Mouse (Mus musculus) lung, embryonic 16.5 days (tissue): ENCODE measurements around the gene Pbx1. TPM values are rescaled to one million over a fixed set of nuclear protein-coding genes. Genes with fewer than 3 reads are reported as not detected.
A peak's percentile ranks its signal among the peaks of the same experiment; 100 is the strongest.

ENCODE experiments used
- ATAC-seq: fragments of 200-750 bp; cut with Nextera tagmentation; 2 replicates; pipeline ENCODE4 v1.8.0; 2017; ENCODE audit warnings: low read depth, mild to moderate bottlenecking, moderate library complexity
- H3K27ac ChIP-seq: fragments of 300-500 bp; sonication (generic); 2 replicates; pipeline ENCODE4 v1.5.1; 2014; ENCODE audit warnings: mild to moderate bottlenecking, control low read depth, low read length
- H3K27me3 ChIP-seq: fragments of 300-500 bp; sonication (generic); 2 replicates; pipeline ENCODE4 v1.6.1; 2014; ENCODE audit warnings: low read depth, low read length, mixed read lengths; ENCODE audit not compliant: control insufficient read depth, insufficient read depth
- H3K36me3 ChIP-seq: fragments of 300-500 bp; sonication (generic); 2 replicates; pipeline ENCODE4 v1.6.1; 2014; ENCODE audit warnings: low read length; ENCODE audit not compliant: control insufficient read depth, insufficient read depth
- H3K4me1 ChIP-seq: fragments of 300-500 bp; sonication (generic); replicated peaks from 2 replicates; pipeline ENCODE4 v1.6.1; 2014; ENCODE audit warnings: low read length, mixed read lengths; ENCODE audit not compliant: control insufficient read depth, insufficient read depth
- H3K4me2 ChIP-seq: fragments of 300-500 bp; sonication (generic); 2 replicates; pipeline ENCODE4 v1.6.1; 2014; ENCODE audit warnings: low read depth, low read length, control low read depth
- H3K4me3 ChIP-seq: fragments of 300-500 bp; sonication (generic); 2 replicates; pipeline ENCODE4 v1.5.1; 2014; ENCODE audit warnings: mild to moderate bottlenecking, low read length, control low read depth
- H3K9ac ChIP-seq: fragments of 300-500 bp; sonication (generic); 2 replicates; pipeline ENCODE4 v1.6.1; 2014; ENCODE audit warnings: low read length, control low read depth
- H3K9me3 ChIP-seq: fragments of 300-500 bp; sonication (generic); 2 replicates; pipeline ENCODE4 v1.6.1; 2016; ENCODE audit warnings: low read length; ENCODE audit not compliant: control insufficient read depth
- WGBS: fragments of 180-500 bp; shearing (Covaris S2); extraction: QIAGEN DNeasy Blood & Tissue Kit; methylation state at CpG from one replicate; pipeline ENCODE4 v1.1.7; 2014; 5-methylcytosine and 5-hydroxymethylcytosine counted together
- polyA plus RNA-seq: library from polyadenylated mRNA; unstranded; fragments of >200 nt; fragmentation: Nextera tagmentation; extraction: Ambion mirVana; gene quantifications from 2 replicates; pipeline ENCODE4 v1.2.1, GENCODE M21; 2015

Gene Pbx1
- polyA plus RNA-seq, 1 experiment from 2014 or later, result 34.3 TPM

- H3K4me1 ChIP-seq, result peaks cover 36% of the 10 kb centered on the region
Observed at GRCm38 (mm10) chr1:168224218-168224617, 207.9 kb downstream of the Pbx1 start.

GRCm38 (mm10) chr1:168222794-168223193 lies 209.3 kb downstream of the Pbx1 start:
- Histone ChIP-seq H3K27me3 (no peaks in the 10 kb centered on the region), H3K4me3 (no peak overlapping the region), H3K9me3 (no peaks in the 10 kb centered on the region), H3K27ac (no peak overlapping the region), H3K36me3 (no peaks in the 10 kb centered on the region), H3K4me1 (peaks cover 36% of the 10 kb centered on the region), H3K4me2 (no peak overlapping the region), H3K9ac (no peak overlapping the region)
- WGBS, result 94% methylated on average over 7 of the region's 7 CpGs
- ATAC-seq, result no peak

More at GRCm38 (mm10) chr1:168224218-168224617, 207.9 kb downstream of the Pbx1 start:
- H3K4me3 ChIP-seq, result no peak overlapping the region
- H3K9ac ChIP-seq, result no peak overlapping the region
- H3K9me3 ChIP-seq, result no peaks in the 10 kb centered on the region
- WGBS, result 89% methylated on average over 5 of the region's 5 CpGs
- no peaks in the 10 kb centered on the region for H3K27me3 ChIP-seq
- H3K36me3 ChIP-seq, result no peaks in the 10 kb centered on the region
- no peak overlapping the region for H3K4me2 ChIP-seq
- no peak overlapping the region for H3K27ac ChIP-seq
- no peak for ATAC-seq

- peak overlapping the region; percentile 18; the same call in 1 of the 2 replicates for H3K4me2 ChIP-seq
- no peak overlapping the region for H3K4me3 ChIP-seq
- H3K4me1 ChIP-seq, result peaks cover 31% of the 10 kb centered on the region
- no peaks in the 10 kb centered on the region for H3K27me3 ChIP-seq
- H3K9ac ChIP-seq, result no peak overlapping the region
- peak overlapping the region; percentile 26; the same call in 1 of the 2 replicates for H3K27ac ChIP-seq
- no peaks in the 10 kb centered on the region for H3K36me3 ChIP-seq
- WGBS, result 50% methylated on average over 14 of the region's 14 CpGs
- H3K9me3 ChIP-seq, result no peaks in the 10 kb centered on the region
- ATAC-seq, result peak; percentile 45
Observed at GRCm38 (mm10) chr1:168221071-168221521, 211.0 kb downstream of the Pbx1 start.

GRCm38 (mm10) chr1:168215896-168216747 lies 215.9 kb downstream of the Pbx1 start:
- H3K27me3 ChIP-seq, result no peaks in the 10 kb centered on the region
- H3K9me3 ChIP-seq, result no peaks in the 10 kb centered on the region
- WGBS, result 43% methylated on average over 17 of the region's 17 CpGs
- H3K4me3 ChIP-seq, result no peak overlapping the region
- ATAC-seq, result no peak
- H3K36me3 ChIP-seq, result no peaks in the 10 kb centered on the region
- no peak overlapping the region for H3K9ac ChIP-seq
- H3K27ac ChIP-seq, result peak overlapping the region; percentile 4; the same call in 1 of the 2 replicates
- peaks cover 35% of the 10 kb centered on the region for H3K4me1 ChIP-seq
- no peak overlapping the region for H3K4me2 ChIP-seq

GRCm38 (mm10) chr1:168215468-168215867 lies 216.6 kb downstream of the Pbx1 start:
- H3K4me2 ChIP-seq, result no peak overlapping the region
- ATAC-seq, result no peak
- peaks cover 29% of the 10 kb centered on the region for H3K4me1 ChIP-seq
- no peaks in the 10 kb centered on the region for H3K9me3 ChIP-seq
- H3K27ac ChIP-seq, result no peak overlapping the region
- no peaks in the 10 kb centered on the region for H3K27me3 ChIP-seq
- H3K4me3 ChIP-seq, result no peak overlapping the region
- 36% methylated on average over 6 of the region's 6 CpGs for WGBS
- no peaks in the 10 kb centered on the region for H3K36me3 ChIP-seq
- no peak overlapping the region for H3K9ac ChIP-seq

GRCm38 (mm10) chr1:168214040-168214443 lies 218.0 kb downstream of the Pbx1 start:
- H3K27me3 ChIP-seq, result no peaks in the 10 kb centered on the region
- no peak overlapping the region for H3K4me2 ChIP-seq
- H3K27ac ChIP-seq, result no peak overlapping the region
- no peak overlapping the region for H3K4me3 ChIP-seq
- H3K9me3 ChIP-seq, result no peaks in the 10 kb centered on the region
- peaks cover 26% of the 10 kb centered on the region for H3K4me1 ChIP-seq
- WGBS, result 10% methylated on average over 5 of the region's 5 CpGs
- no peak overlapping the region; the same call in 1 of the 2 replicates for H3K9ac ChIP-seq
- H3K36me3 ChIP-seq, result peaks cover 4% of the 10 kb centered on the region; the same call in 1 of the 2 replicates
- ATAC-seq, result peak; percentile 87

GRCm38 (mm10) chr1:168213595-168213994 lies 218.5 kb downstream of the Pbx1 start:
- no peak overlapping the region for H3K4me3 ChIP-seq
- peaks cover 26% of the 10 kb centered on the region for H3K4me1 ChIP-seq
- 56% methylated on average over 3 of the region's 3 CpGs for WGBS
- peaks cover 4% of the 10 kb centered on the region for H3K36me3 ChIP-seq
- H3K9ac ChIP-seq, result peak overlapping the region; percentile 14; the same call in 1 of the 2 replicates
- no peak overlapping the region for H3K4me2 ChIP-seq
- no peak overlapping the region for H3K27ac ChIP-seq
- 0 out of 2 replicates have a peak, but pooled peaks have one; percentile 29 for ATAC-seq
- no peaks in the 10 kb centered on the region for H3K27me3 ChIP-seq
- no peaks in the 10 kb centered on the region for H3K9me3 ChIP-seq

GRCm38 (mm10) chr1:168210401-168210800 lies 221.7 kb downstream of the Pbx1 start:
- Histone ChIP-seq H3K4me2 (no peak overlapping the region), H3K9ac (no peak overlapping the region), H3K4me1 (peaks cover 14% of the 10 kb centered on the region), H3K4me3 (no peak overlapping the region), H3K27ac (no peak overlapping the region), H3K9me3 (no peaks in the 10 kb centered on the region), H3K36me3 (peaks cover 14% of the 10 kb centered on the region), H3K27me3 (no peaks in the 10 kb centered on the region)
- WGBS, result 91% methylated on average over 5 of the region's 5 CpGs
- ATAC-seq, result no peak

- ATAC-seq, result no peak
- peaks cover 26% of the 10 kb centered on the region for H3K36me3 ChIP-seq
- no peaks in the 10 kb centered on the region for H3K27me3 ChIP-seq
- H3K27ac ChIP-seq, result no peak overlapping the region
- 92% methylated on average over 13 of the region's 13 CpGs for WGBS
- H3K9me3 ChIP-seq, result no peaks in the 10 kb centered on the region
- H3K4me3 ChIP-seq, result no peak overlapping the region
- no peak overlapping the region for H3K9ac ChIP-seq
- H3K4me2 ChIP-seq, result no peak overlapping the region
- H3K4me1 ChIP-seq, result peaks cover 6% of the 10 kb centered on the region; the same call in 1 of the 2 replicates
Observed at GRCm38 (mm10) chr1:168200570-168201156, 231.4 kb downstream of the Pbx1 start.
